Mouse (Mus musculus): ENCODE results near the gene Etfb. TPM values are rescaled to one million over a fixed set of nuclear protein-coding genes. Genes with fewer than 3 reads are reported as not detected.
A peak's percentile ranks its signal among the peaks of the same experiment; 100 is the strongest.

Gene Etfb
- polyA plus RNA-seq, 1 experiment from 2014 or later = 206 TPM

DNA sequence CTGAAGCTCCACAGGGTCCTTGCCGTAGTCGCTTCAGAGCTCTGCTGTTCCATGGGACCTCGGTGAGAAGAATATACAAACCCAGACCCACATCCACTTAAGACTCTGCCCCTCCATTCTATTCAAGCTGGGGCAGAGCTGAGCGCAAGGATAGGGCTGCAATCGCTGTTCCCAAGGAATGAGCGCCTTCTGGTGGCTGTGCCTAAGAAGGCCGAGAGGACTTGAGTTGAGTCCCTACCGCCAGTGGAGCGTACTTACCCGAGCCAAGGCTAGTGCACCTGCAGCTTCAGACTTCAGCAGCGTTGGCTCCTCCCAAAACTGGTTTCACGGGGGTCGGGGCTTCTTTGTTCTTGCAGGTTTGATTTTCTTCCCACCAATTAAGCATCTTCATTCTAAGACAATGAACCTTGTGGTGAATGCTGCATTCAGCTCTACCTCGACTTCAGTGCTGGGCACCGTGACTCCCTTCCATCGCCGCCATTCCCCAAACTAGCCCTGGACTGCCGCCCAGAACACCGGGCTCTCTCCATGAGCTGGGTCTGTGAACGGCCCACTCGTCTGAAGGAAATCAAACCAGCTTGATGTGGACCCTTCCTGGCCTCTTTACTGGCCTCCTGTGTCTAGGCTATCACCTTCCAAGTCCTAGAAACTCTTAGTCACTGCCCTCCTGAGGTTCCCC is 51.6 kb downstream of the Etfb start:
- DNase-seq (ENCODE audit: low spot score) (peak; percentile 71), ATAC-seq (ENCODE audit: low FRiP score) (peak; percentile 67; the same call in 1 of the 2 replicates)
- Histone ChIP-seq H3K4me3 (ENCODE audit: low read depth, low read length) (no peak overlapping the region), H3K27me3 (ENCODE audit: control insufficient read depth, insufficient read depth, low read length) (no peaks in the 10 kb centered on the region), H3K4me2 (replicated peaks; ENCODE audit: low read depth, low read length) (no peak overlapping the region), H3K27ac (ENCODE audit: low read depth, low read length) (no peak overlapping the region), H3K36me3 (ENCODE audit: control insufficient read depth, insufficient read depth, low read length) (no peaks in the 10 kb centered on the region), H3K9ac (ENCODE audit: low read depth, low read length) (no peak overlapping the region), H3K4me1 (replicated peaks; ENCODE audit: control insufficient read depth, insufficient read depth, low read length) (no peaks in the 10 kb centered on the region), H3K9me3 (ENCODE audit: control insufficient read depth, low read length) (no peaks in the 10 kb centered on the region)
- 10% methylated on average over 21 of the region's 21 CpGs for WGBS

Other genes starting within 250 kb of the Etfb start
- 13.4 and 19.2 TPM in 2 replicates for gene Zfp715, start 130.8 kb upstream of the Etfb start, polyA plus RNA-seq (2014; fragmentation: Nextera tagmentation; extraction: Ambion mirVana)
- 0.36 TPM in 1 of 2 replicates, not detected in the other for gene Siglecf, start 92.7 kb upstream of the Etfb start, polyA plus RNA-seq (2014; fragmentation: Nextera tagmentation; extraction: Ambion mirVana)
- gene Siglecg, start 35.9 kb upstream of the Etfb start, polyA plus RNA-seq (2014; fragmentation: Nextera tagmentation; extraction: Ambion mirVana) = not detected in 2 replicates
- not detected in 2 replicates for gene Lim2, start 16.4 kb upstream of the Etfb start, polyA plus RNA-seq (2014; fragmentation: Nextera tagmentation; extraction: Ambion mirVana)
- gene Nkg7, start 7.0 kb upstream of the Etfb start, polyA plus RNA-seq (2014; fragmentation: Nextera tagmentation; extraction: Ambion mirVana) = 0.29 TPM in 1 of 2 replicates, not detected in the other
- gene Cldnd2, start 3.3 kb upstream of the Etfb start, polyA plus RNA-seq (2014; fragmentation: Nextera tagmentation; extraction: Ambion mirVana) = not detected in 2 replicates
- gene Gm45233, start within 50 bp of the Etfb start, polyA plus RNA-seq (2014; fragmentation: Nextera tagmentation; extraction: Ambion mirVana) = 0.31 TPM in 1 of 2 replicates, not detected in the other
- 2.6 and 2.8 TPM in 2 replicates for gene Vsig10l, start 19.1 kb downstream of the Etfb start, polyA plus RNA-seq (2014; fragmentation: Nextera tagmentation; extraction: Ambion mirVana)
- gene Iglon5, start 46.0 kb downstream of the Etfb start, polyA plus RNA-seq (2014; fragmentation: Nextera tagmentation; extraction: Ambion mirVana) = 2.7 and 2.9 TPM in 2 replicates
- not detected in 2 replicates for gene 4931406B18Rik, start 61.9 kb downstream of the Etfb start, polyA plus RNA-seq (2014; fragmentation: Nextera tagmentation; extraction: Ambion mirVana)
- 1.2 and 1.8 TPM in 2 replicates for gene Cd33, start 100.3 kb downstream of the Etfb start, polyA plus RNA-seq (2014; fragmentation: Nextera tagmentation; extraction: Ambion mirVana)
- gene Zfp658, start 118.2 kb downstream of the Etfb start, polyA plus RNA-seq (2014; fragmentation: Nextera tagmentation; extraction: Ambion mirVana) = 6.7 and 7.7 TPM in 2 replicates
- gene Zfp719, start 135.5 kb downstream of the Etfb start, polyA plus RNA-seq (2014; fragmentation: Nextera tagmentation; extraction: Ambion mirVana) = 17.1 and 18.5 TPM in 2 replicates
- 0.43 and 1.3 TPM in 2 replicates for gene Zfp819, start 163.1 kb downstream of the Etfb start, polyA plus RNA-seq (2014; fragmentation: Nextera tagmentation; extraction: Ambion mirVana)
- gene Ceacam18, start 190.6 kb downstream of the Etfb start, polyA plus RNA-seq (2014; fragmentation: Nextera tagmentation; extraction: Ambion mirVana) = not detected in 2 replicates
- 0.42 and 0.46 TPM in 2 replicates for gene Siglece, start 216.1 kb downstream of the Etfb start, polyA plus RNA-seq (2014; fragmentation: Nextera tagmentation; extraction: Ambion mirVana)
- gene Ctu1, start 227.9 kb downstream of the Etfb start, polyA plus RNA-seq (2014; fragmentation: Nextera tagmentation; extraction: Ambion mirVana) = 9.0 and 9.7 TPM in 2 replicates
- not detected in 2 replicates for gene Klk14, start 246.3 kb downstream of the Etfb start, polyA plus RNA-seq (2014; fragmentation: Nextera tagmentation; extraction: Ambion mirVana)